Mouse (Mus musculus) CD8-positive naive resting alpha-beta T cell, adult 57 days (primary cell): Measurements from ENCODE around the gene Ifi27l2b. TPM values are rescaled to one million over a fixed set of nuclear protein-coding genes. Genes with fewer than 3 reads are reported as not detected.

Source experiments
- total RNA-seq: library from RNA; stranded (reverse); gene quantifications from one replicate; pipeline ENCODE4 v1.2.4, GENCODE M21; 2023

Ifi27l2b gene
- total RNA-seq, result not detected

GRCm38 (mm10) chr12:103457140-103457539, at the start of gene Ifi27l2b:
Gene Ifi27l2b (minus strand): TSS chr12:103457223.

DNA sequence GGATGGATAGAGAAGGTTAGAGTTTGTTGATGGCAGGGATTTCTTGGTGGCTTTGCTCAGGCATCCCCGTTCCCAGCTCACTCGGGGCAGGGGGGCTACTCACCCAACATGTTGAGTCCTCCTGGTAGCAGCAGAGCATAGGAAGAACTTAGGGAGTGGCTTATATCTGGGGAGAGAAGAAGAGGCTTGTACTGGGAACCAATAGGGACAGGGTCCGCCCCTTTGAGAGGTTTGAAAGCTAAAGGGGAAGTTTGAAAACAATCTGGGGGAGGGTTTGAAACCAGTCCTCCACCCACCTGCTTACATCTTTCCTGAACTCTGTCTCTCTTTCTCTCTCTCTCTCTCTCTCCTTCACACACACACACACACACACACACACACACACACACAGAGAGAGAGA, 13.5 kb downstream of the Ifi27l2b start, which contains the start of gene Ifi27l2a:
Gene Ifi27l2a, minus strand, starts transcription at position 157 of the 400 bp plus-strand sequence.

GRCm38 (mm10) chr12:103433986-103434731, 22.9 kb downstream of the Ifi27l2b start, which contains the start of gene Ifi27:
Gene Ifi27 (plus strand): TSS chr12:103434211.

GRCm38 (mm10) chr12:103425729-103426470, 31.1 kb downstream of the Ifi27l2b start, which contains the start of gene Ddx24:
Gene Ddx24 (minus strand): TSS chr12:103425830.

DNA sequence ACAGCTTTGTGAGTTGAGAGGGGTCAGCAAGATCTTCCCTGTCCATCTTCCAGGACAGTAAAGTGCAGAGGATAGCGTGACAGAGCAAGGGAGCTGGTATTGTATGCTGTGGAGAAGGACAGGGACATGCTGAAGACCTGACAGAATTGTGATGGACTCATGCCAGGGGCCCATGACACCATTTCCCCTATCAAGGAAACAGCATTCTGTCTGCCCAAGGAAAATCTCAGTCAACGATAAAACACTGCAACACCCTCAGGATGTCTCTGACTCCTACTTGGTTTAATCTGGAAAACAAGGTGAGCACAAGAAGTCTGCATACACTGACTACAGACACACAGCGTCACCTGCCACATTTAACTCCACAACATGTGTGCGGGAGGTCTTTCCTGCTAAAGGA, 49.3 kb downstream of the Ifi27l2b start, which contains the start of gene 9330161L09Rik:
Gene 9330161L09Rik, minus strand, starts transcription at position 101 of the 400 bp plus-strand sequence.

Other genes starting within 250 kb of the Ifi27l2b start
- not detected for gene Prima1, start 215.1 kb downstream of the Ifi27l2b start, total RNA-seq
- not detected for gene Fam181a, start 146.2 kb downstream of the Ifi27l2b start, total RNA-seq
- gene Asb2, start 101.2 kb downstream of the Ifi27l2b start, total RNA-seq, result 7.1 TPM
- gene Otub2, start 68.5 kb downstream of the Ifi27l2b start, total RNA-seq, result 1.1 TPM
- gene 9330161L09Rik, start 49.4 kb downstream of the Ifi27l2b start, total RNA-seq, result 10.8 TPM
- gene Ddx24, start 31.4 kb downstream of the Ifi27l2b start, total RNA-seq, result 189 TPM
- 211 TPM for gene Ifi27, start 23.0 kb downstream of the Ifi27l2b start, total RNA-seq
- 182 TPM for gene Ifi27l2a, start 13.5 kb downstream of the Ifi27l2b start, total RNA-seq
- gene Ppp4r4, start 75.1 kb upstream of the Ifi27l2b start, total RNA-seq, result not detected
- not detected for gene Serpina10, start 174.2 kb upstream of the Ifi27l2b start, total RNA-seq
- not detected for gene Serpina6, start 200.0 kb upstream of the Ifi27l2b start, total RNA-seq
- gene Serpina16, start 218.9 kb upstream of the Ifi27l2b start, total RNA-seq, result not detected
- gene Serpina1f, start 238.3 kb upstream of the Ifi27l2b start, total RNA-seq, result not detected